Mouse (Mus musculus): ENCODE results near the gene Sell.

- TF ChIP-seq EP300 (optimal IDR thresholded peaks at IDR 0.05) (no peak), CTCF (IDR thresholded peaks at IDR 0.05; ENCODE audit: low read depth) (peak; percentile 78)
These were observed 504 bp upstream of the Sell start for GRCm38 (mm10) chr1:164061278-164061677.
